Mouse (Mus musculus): ENCODE measurements around the gene Duox1.

DNA sequence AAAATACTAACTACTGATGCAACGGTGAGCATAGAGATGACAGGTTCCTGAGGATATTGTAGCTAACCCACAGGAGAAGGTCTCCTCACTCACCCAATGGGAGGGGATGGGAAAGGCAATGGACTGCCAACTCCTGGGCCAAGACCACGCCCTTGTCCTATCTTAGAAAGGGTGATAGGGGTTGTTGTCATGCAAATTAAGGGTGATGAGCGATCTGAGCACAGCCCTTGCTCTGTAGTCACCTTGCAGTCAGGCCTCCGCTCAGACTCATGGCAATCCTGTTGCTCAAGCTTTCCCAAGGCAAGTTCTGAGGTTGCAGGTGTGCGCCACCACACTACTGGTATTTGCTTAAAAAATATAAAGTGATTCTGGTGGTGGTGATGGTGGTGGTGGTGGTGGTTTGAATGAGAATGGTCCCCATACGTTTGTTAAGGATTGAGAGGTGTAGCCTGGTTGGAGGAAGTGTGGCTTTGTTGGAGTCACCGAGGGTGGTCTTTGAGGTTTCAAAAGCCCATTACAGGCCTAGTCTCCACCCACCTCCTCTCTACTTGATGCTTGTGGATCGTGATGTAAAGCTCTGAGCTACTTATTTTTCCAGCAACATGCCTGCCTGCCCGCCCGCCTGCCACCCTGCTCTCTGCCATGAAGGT lies 54.8 kb downstream of the Duox1 start:
- TF ChIP-seq CHD2 (IDR thresholded peaks at IDR 0.05; ENCODE audit: low read depth, low read length) (no peak), MAFK (IDR thresholded peaks at IDR 0.05; ENCODE audit: insufficient read depth, low read depth, low read length) (no peak), ZC3H11A (IDR thresholded peaks at IDR 0.05; ENCODE audit: borderline replicate concordance, low read depth, low read length) (no peak)
